In genomic region chr12:108932113-108932512, GRCm38 (mm10) we compare ENCODE assay signal across 24 mouse cellular contexts. TPM values are rescaled to one million over a fixed set of nuclear protein-coding genes. Genes with fewer than 3 reads are reported as not detected.
DNase-seq lines count a peak whose midpoint lies in the region; ATAC-seq and TF ChIP-seq lines count a peak whose summit lies in the region.
"Had no signal": no experiment of that assay in that cellular context is flagged by ENCODE, and none has a peak within 500 bp of the region (broad histone marks: within the 10 kb centered on the region; RNA-seq: fewer than 3 reads in every experiment).

No protein-coding gene starts in this region.

- no peak overlapping the region for H3K4me3 ChIP-seq in kidney, adult 2 months (ENCODE audit: insufficient read depth, low read depth, low read length)
- H3K4me3 ChIP-seq in kidney, embryonic 16.5 days (ENCODE audit: low read length) = no peak overlapping the region
- H3K4me3 ChIP-seq: forebrain, embryonic 10.5 days; forebrain, embryonic 13.5 days; gastrocnemius, adult 2 months; hindbrain, embryonic 13.5 days had no signal

- 34% methylated on average over 3 of the region's 3 CpGs for WGBS in kidney, adult 2 months
- WGBS in kidney, embryonic 16.5 days = 31% methylated on average over 2 of the region's 3 CpGs

- no peaks in the 10 kb centered on the region for H3K9me3 ChIP-seq in kidney, embryonic 16.5 days (ENCODE audit: low read length)
- H3K9me3 ChIP-seq: forebrain, embryonic 10.5 days; forebrain, embryonic 13.5 days; G1E; hindbrain, embryonic 13.5 days had no signal

- no peak for TF ChIP-seq CTCF in kidney, adult 2 months (conservative IDR thresholded peaks at IDR 0.05; ENCODE audit: insufficient read depth, insufficient read length, low read depth, low read length)

- ATAC-seq in kidney, embryonic 16.5 days (ENCODE audit: low FRiP score, low TSS enrichment) = peak; percentile 91
- ATAC-seq: forebrain, embryonic 13.5 days; forebrain, postnatal 0 days; hindbrain, postnatal 0 days; Patski had no signal

- DNase-seq in kidney, adult 2 months = peak; percentile 41
- DNase-seq in kidney, adult 11 months = no peak
- no peak for DNase-seq in kidney, postnatal 36 days
- peak; percentile 34 for DNase-seq in retina, postnatal 1 day
- no peak for DNase-seq in retina, embryonic 14.5 days (ENCODE audit: low spot score)
- DNase-seq: adrenal gland, postnatal 10 days; adrenal gland, postnatal 36 days; B cell, adult 2 months; cerebellum, adult 18-20 months; cerebellum, adult 9-10 months; cerebellum, postnatal 14 days; forebrain, postnatal 0 days; gastrocnemius, adult 2 months; gastrocnemius, postnatal 14 days; heart, adult 11 months had no signal

- no peak for TF ChIP-seq POLR2A in kidney, adult 2 months (IDR thresholded peaks at IDR 0.05; ENCODE audit: low read depth, low read length)

- no peak overlapping the region for H3K4me2 ChIP-seq in kidney, embryonic 16.5 days (replicated peaks; ENCODE audit: low read depth, low read length)
- H3K4me2 ChIP-seq: forebrain, embryonic 13.5 days; heart, embryonic 11.5 days; hindbrain, embryonic 13.5 days had no signal

- 0 out of 2 replicates have a peak, but pooled peaks cover 5% of the 10 kb centered on the region for H3K4me1 ChIP-seq in kidney, adult 2 months (ENCODE audit: control insufficient read depth, insufficient read depth, low read length)
- peaks cover 25% of the 10 kb centered on the region for H3K4me1 ChIP-seq in kidney, embryonic 16.5 days (ENCODE audit: insufficient read depth, low read length)

- H3K27ac ChIP-seq in kidney, adult 2 months (ENCODE audit: insufficient read depth, low read depth, low read length) = 0 out of 2 replicates have a peak overlapping the region, but pooled peaks have one; percentile 39
- no peak overlapping the region; the same call in 1 of the 2 replicates for H3K27ac ChIP-seq in kidney, embryonic 16.5 days (ENCODE audit: low read length)
- H3K27ac ChIP-seq: forebrain, embryonic 10.5 days; forebrain, embryonic 13.5 days; gastrocnemius, adult 2 months; hindbrain, embryonic 13.5 days; hindbrain, postnatal 0 days had no signal

- no peaks in the 10 kb centered on the region for H3K36me3 ChIP-seq in kidney, adult 2 months (ENCODE audit: control insufficient read depth, insufficient read depth, low read length)
- no peaks in the 10 kb centered on the region for H3K36me3 ChIP-seq in kidney, embryonic 16.5 days (ENCODE audit: insufficient read depth, low read length)
- H3K36me3 ChIP-seq: forebrain, embryonic 10.5 days; hindbrain, embryonic 13.5 days had no signal

- no peaks in the 10 kb centered on the region for H3K27me3 ChIP-seq in kidney, adult 2 months (replicated peaks; ENCODE audit: control insufficient read depth, insufficient read depth, low read length)
- H3K27me3 ChIP-seq in kidney, embryonic 16.5 days (ENCODE audit: insufficient read depth, low read length) = no peaks in the 10 kb centered on the region
- H3K27me3 ChIP-seq: CH12.LX; forebrain, embryonic 13.5 days; hindbrain, embryonic 13.5 days; Patski had no signal

- H3K9ac ChIP-seq in kidney, embryonic 16.5 days (replicated peaks; ENCODE audit: low read length) = no peak overlapping the region
- H3K9ac ChIP-seq: forebrain, embryonic 13.5 days; forebrain, postnatal 0 days; hindbrain, embryonic 13.5 days had no signal

RNA-seq across cellular contexts. Expression of gene Wars, which starts 38.1 kb away (rescaled TPM):
- polyA plus RNA-seq in kidney, adult 2 months (2012; rRNA removed) = 54.4 and 57.2 TPM in 2 replicates
- 94.6 and 98.5 TPM in 2 replicates for polyA plus RNA-seq in kidney, embryonic 16.5 days (2015; fragmentation: Nextera tagmentation; extraction: Ambion mirVana)

RNA-seq across cellular contexts. Expression of gene Wdr25, which starts 38.7 kb away (rescaled TPM):
- polyA plus RNA-seq in kidney, adult 2 months (2012; rRNA removed) = 19.5 and 21.3 TPM in 2 replicates
- polyA plus RNA-seq in kidney, embryonic 16.5 days (2015; fragmentation: Nextera tagmentation; extraction: Ambion mirVana) = 8.9 and 9.9 TPM in 2 replicates

Comparison
In these comparisons a context has a peak if more than half of its experiments do, and no peak if none do; other contexts are left out.
1. DNase-seq: peak in kidney, adult 2 months (single experiment) and retina, postnatal 1 day (single experiment); none in kidney, adult 11 months (single experiment), kidney, postnatal 36 days (0 of 2) and retina, embryonic 14.5 days (single experiment).